Mouse (Mus musculus) stomach, postnatal 0 days (tissue): ENCODE data around the gene Gm3594. TPM values are rescaled to one million over a fixed set of nuclear protein-coding genes. Genes with fewer than 3 reads are reported as not detected.
"Not testable (repeated sequence)": the region's sequence is repeated elsewhere in the genome, so short reads cannot be mapped to it uniquely, and the experiment has no call there.

Experiments used
- ATAC-seq: fragments of 200-750 bp; cut with Nextera tagmentation; 2 replicates; pipeline ENCODE4 v1.8.0; 2017; ENCODE audit not compliant: low FRiP score, low TSS enrichment
- DNase-seq: peaks from one replicate; pipeline ENCODE4 v3.0.0-alpha.2; 2016; ENCODE audit warnings: low spot score
- H3K27ac ChIP-seq: fragments of 300-500 bp; sonication (generic); replicated peaks from 2 replicates; pipeline ENCODE4 v1.5.1; 2014; ENCODE audit warnings: mild to moderate bottlenecking, control low read depth
- H3K27me3 ChIP-seq: fragments of 300-500 bp; sonication (generic); 2 replicates; pipeline ENCODE4 v1.6.1; 2014; ENCODE audit warnings: low read length; ENCODE audit not compliant: control insufficient read depth, insufficient read depth
- H3K36me3 ChIP-seq: fragments of 300-500 bp; sonication (generic); 2 replicates; pipeline ENCODE4 v1.6.1; 2014; ENCODE audit warnings: low read length, mixed read lengths; ENCODE audit not compliant: control insufficient read depth, insufficient read depth
- H3K4me1 ChIP-seq: fragments of 300-500 bp; sonication (generic); replicated peaks from 2 replicates; pipeline ENCODE4 v1.6.1; 2014; ENCODE audit warnings: antibody characterized with exemption; ENCODE audit not compliant: control insufficient read depth, insufficient read depth
- H3K4me2 ChIP-seq: fragments of 300-500 bp; sonication (generic); replicated peaks from 2 replicates; pipeline ENCODE4 v1.6.1; 2014; ENCODE audit warnings: low read depth, mild to moderate bottlenecking, control low read depth, moderate library complexity
- H3K4me3 ChIP-seq: fragments of 300-500 bp; sonication (generic); 2 replicates; pipeline ENCODE4 v1.5.1; 2014; ENCODE audit warnings: low read depth, low read length, control low read depth
- H3K9ac ChIP-seq: fragments of 300-500 bp; sonication (generic); 2 replicates; pipeline ENCODE4 v1.6.1; 2014; ENCODE audit warnings: mild to moderate bottlenecking, low read length, control low read depth, mixed read lengths
- H3K9me3 ChIP-seq: fragments of 300-500 bp; sonication (generic); 2 replicates; pipeline ENCODE4 v1.6.1; 2016; ENCODE audit warnings: low read length; ENCODE audit not compliant: control insufficient read depth
- WGBS: fragments of 180-500 bp; shearing (Covaris S2); extraction: QIAGEN DNeasy Blood & Tissue Kit; methylation state at CpG from one replicate; pipeline ENCODE4 v1.1.7; 2014; 5-methylcytosine and 5-hydroxymethylcytosine counted together
- polyA plus RNA-seq: library from polyadenylated mRNA; unstranded; fragments of >200 nt; fragmentation: Nextera tagmentation; extraction: Ambion mirVana; gene quantifications from 2 replicates; pipeline ENCODE4 v1.2.1, GENCODE M21; 2015

The Gm3594 gene
- polyA plus RNA-seq, 1 experiment from 2014 or later, result not detected

GRCm38 (mm10) chr14:6412382-6412781 is 32.0 kb downstream of the Gm3594 start, which contains the start of gene Gm3591:
Gm3591 (minus strand) TSS chr14:6412482.
- not testable (repeated sequence) for H3K27ac ChIP-seq, H3K9me3 ChIP-seq, H3K36me3 ChIP-seq, H3K4me2 ChIP-seq, H3K27me3 ChIP-seq, H3K9ac ChIP-seq, H3K4me1 ChIP-seq, H3K4me3 ChIP-seq, DNase-seq, ATAC-seq
- WGBS, result no CpG with 5 or more reads among the region's 2 CpGs

- not testable (repeated sequence) for H3K27me3 ChIP-seq, H3K4me2 ChIP-seq, ATAC-seq, H3K4me1 ChIP-seq, H3K9me3 ChIP-seq, DNase-seq, H3K27ac ChIP-seq, H3K36me3 ChIP-seq, H3K4me3 ChIP-seq, H3K9ac ChIP-seq
- WGBS, result 86% methylated on average over 2 of the region's 4 CpGs
Observed at GRCm38 (mm10) chr14:6390219-6390618, 54.2 kb downstream of the Gm3594 start, which contains the start of gene Gm16440. Gm16440 (minus strand) TSS chr14:6390319.

Other genes starting within 250 kb of the Gm3594 start
- not detected in 2 replicates for gene Gm21560, start 225.3 kb downstream of the Gm3594 start, polyA plus RNA-seq
- gene Gm3411, start 157.4 kb downstream of the Gm3594 start, polyA plus RNA-seq, result 0.28 and 0.54 TPM in 2 replicates
- gene Gm21103, start 139.8 kb downstream of the Gm3594 start, polyA plus RNA-seq, result not detected in 2 replicates
- not detected in 2 replicates for gene Gm3618, start 100.9 kb downstream of the Gm3594 start, polyA plus RNA-seq
- not detected in 2 replicates for gene Gm16440, start 54.3 kb downstream of the Gm3594 start, polyA plus RNA-seq
- 0.13 and 0.21 TPM in 2 replicates for gene Gm3591, start 32.1 kb downstream of the Gm3594 start, polyA plus RNA-seq
- gene Gm8356, start 92.7 kb upstream of the Gm3594 start, polyA plus RNA-seq, result not detected in 2 replicates
- 0.11 TPM in 1 of 2 replicates, not detected in the other for gene Gm3629, start 146.0 kb upstream of the Gm3594 start, polyA plus RNA-seq
- gene Gm3460, start 177.8 kb upstream of the Gm3594 start, polyA plus RNA-seq, result not detected in 2 replicates
- gene Gm10251, start 239.6 kb upstream of the Gm3594 start, polyA plus RNA-seq, result 0.06 TPM in 1 of 2 replicates, not detected in the other